In the genomic region with DNA sequence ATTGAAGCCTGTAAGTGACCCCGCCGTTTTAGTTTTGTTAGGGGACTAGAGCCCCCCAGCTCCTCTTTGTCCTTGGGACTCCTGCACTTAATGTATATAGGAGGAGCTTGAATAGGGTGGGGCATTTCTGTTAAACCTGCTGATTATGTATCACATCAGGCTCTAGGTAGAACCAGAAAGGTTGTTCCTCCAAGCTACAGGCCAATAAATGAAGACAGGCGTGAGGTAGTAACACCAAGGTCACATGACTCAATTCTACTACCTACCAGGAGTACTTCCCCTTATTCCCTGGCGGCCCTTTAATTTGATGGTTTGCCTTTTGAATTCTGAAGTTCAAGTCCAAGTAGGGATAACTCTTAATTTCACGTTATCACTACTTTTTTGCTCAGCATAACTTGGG, we compare ENCODE assay signal across 8 mouse cellular contexts. TPM values are rescaled to one million over a fixed set of nuclear protein-coding genes. Genes with fewer than 3 reads are reported as not detected.
DNase-seq lines count a peak whose midpoint lies in the region; ATAC-seq and TF ChIP-seq lines count a peak whose summit lies in the region.

No protein-coding gene starts in this region.

- H3K4me2 ChIP-seq in heart, embryonic 11.5 days: peak overlapping the region; percentile 75
- H3K4me2 ChIP-seq in forebrain, embryonic 13.5 days: peak overlapping the region; percentile 95
- peak overlapping the region; percentile 79 for H3K4me2 ChIP-seq in liver, embryonic 16.5 days (ENCODE audit: low read depth, low read length)

- H3K27me3 ChIP-seq in heart, embryonic 11.5 days (ENCODE audit: control insufficient read depth, insufficient read depth, low read length): no peaks in the 10 kb centered on the region
- no peaks in the 10 kb centered on the region for H3K27me3 ChIP-seq in E14TG2a.4 (ENCODE audit: insufficient read depth, low read length)
- no peaks in the 10 kb centered on the region for H3K27me3 ChIP-seq in forebrain, embryonic 13.5 days
- no peaks in the 10 kb centered on the region for H3K27me3 ChIP-seq in liver, embryonic 16.5 days (ENCODE audit: control insufficient read depth, insufficient read depth, low read depth, low read length)

- H3K36me3 ChIP-seq in heart, embryonic 11.5 days (ENCODE audit: control insufficient read depth, insufficient read depth, low read length): no peaks in the 10 kb centered on the region
- H3K36me3 ChIP-seq in E14TG2a.4 (ENCODE audit: insufficient read depth, low read length): peaks cover 46% of the 10 kb centered on the region
- H3K36me3 ChIP-seq in forebrain, embryonic 13.5 days (ENCODE audit: poor library complexity, severe bottlenecking): no peaks in the 10 kb centered on the region
- H3K36me3 ChIP-seq in liver, embryonic 16.5 days (ENCODE audit: control insufficient read depth, insufficient read depth): no peaks in the 10 kb centered on the region

- no peak for TF ChIP-seq CTCF in E14TG2a.4 (conservative IDR thresholded peaks at IDR 0.05; ENCODE audit: low read length)

- H3K4me1 ChIP-seq in heart, embryonic 11.5 days (ENCODE audit: control insufficient read depth, insufficient read depth, low read length): peaks cover 38% of the 10 kb centered on the region
- H3K4me1 ChIP-seq in E14TG2a.4 (replicated peaks; ENCODE audit: low read depth, low read length): peaks cover 59% of the 10 kb centered on the region
- H3K4me1 ChIP-seq in forebrain, embryonic 13.5 days: peaks cover 25% of the 10 kb centered on the region
- peaks cover 62% of the 10 kb centered on the region for H3K4me1 ChIP-seq in liver, embryonic 16.5 days (ENCODE audit: control insufficient read depth, low read depth, low read length)

- peak overlapping the region; percentile 96 for H3K27ac ChIP-seq in heart, embryonic 11.5 days (ENCODE audit: low read depth, low read length)
- H3K27ac ChIP-seq in forebrain, embryonic 13.5 days: peak overlapping the region; percentile 92
- peak overlapping the region; percentile 98 for H3K27ac ChIP-seq in liver, embryonic 16.5 days (ENCODE audit: low read length)

- peak overlapping the region; percentile 87 for H3K9ac ChIP-seq in heart, embryonic 11.5 days (ENCODE audit: low read depth, low read length)
- peak overlapping the region; percentile 97 for H3K9ac ChIP-seq in forebrain, embryonic 13.5 days
- H3K9ac ChIP-seq in liver, embryonic 16.5 days (ENCODE audit: low read depth, low read length): peak overlapping the region; percentile 93

- no peak for ATAC-seq in heart, embryonic 11.5 days (replicated peaks; ENCODE audit: insufficient number of reproducible peaks, low FRiP score, low TSS enrichment)
- no peak for ATAC-seq in forebrain, embryonic 13.5 days
- ATAC-seq in liver, embryonic 16.5 days (ENCODE audit: low read depth): peak; percentile 1; the same call in 1 of the 2 replicates

- no peaks in the 10 kb centered on the region for H3K9me3 ChIP-seq in heart, embryonic 11.5 days (replicated peaks; ENCODE audit: control insufficient read depth, low read length)
- H3K9me3 ChIP-seq in E14TG2a.4 (ENCODE audit: low read length): no peaks in the 10 kb centered on the region
- H3K9me3 ChIP-seq in forebrain, embryonic 13.5 days (replicated peaks): no peaks in the 10 kb centered on the region
- no peaks in the 10 kb centered on the region for H3K9me3 ChIP-seq in liver, embryonic 16.5 days (replicated peaks; ENCODE audit: control insufficient read depth, low read length)

- 15% methylated on average over 5 of the region's 5 CpGs for WGBS in heart, embryonic 11.5 days (ENCODE audit: insufficient replicate concordance)
- 17% methylated on average over 5 of the region's 5 CpGs for WGBS in forebrain, embryonic 13.5 days
- WGBS in liver, embryonic 16.5 days (ENCODE audit: insufficient replicate concordance): 8% methylated on average over 5 of the region's 5 CpGs

- DNase-seq in heart, adult 8-10 months (ENCODE audit: low spot score): no peak
- no peak for DNase-seq in cerebellum, adult 11 months
- DNase-seq in urinary bladder, postnatal 36 days (ENCODE audit: low spot score in 2 of 2): no peak
- no peak for DNase-seq in embryo, embryonic 11 days

- peak overlapping the region; percentile 75 for H3K4me3 ChIP-seq in heart, embryonic 11.5 days (ENCODE audit: low read depth, low read length)
- H3K4me3 ChIP-seq in E14TG2a.4 (replicated peaks; ENCODE audit: low read length): peak overlapping the region; percentile 100
- peak overlapping the region; percentile 96 for H3K4me3 ChIP-seq in forebrain, embryonic 13.5 days
- peak overlapping the region; percentile 95 for H3K4me3 ChIP-seq in liver, embryonic 16.5 days (ENCODE audit: low read depth, low read length)

RNA-seq across cellular contexts. Expression of a gene that starts 0.9 kb away (rescaled TPM):
- polyA plus RNA-seq in heart, embryonic 11.5 days (2014; fragmentation: Nextera tagmentation; extraction: Ambion mirVana): 424 and 466 TPM in 2 replicates
- 1,000 to 10,000 TPM in 3 of 4 experiments, 100 to 1,000 TPM in 1; 991 to 1,066 (median 1,045) TPM for total RNA-seq in heart, adult 8-10 months (2022)
- polyA plus RNA-seq in forebrain, embryonic 13.5 days (2015; fragmentation: Nextera tagmentation; extraction: Ambion mirVana): 212 and 236 TPM in 2 replicates
- 102 and 107 TPM in 2 replicates for polyA plus RNA-seq in liver, embryonic 16.5 days (2015; fragmentation: Nextera tagmentation; extraction: Ambion mirVana)

RNA-seq across cellular contexts. Expression of a gene that starts 16.2 kb away (rescaled TPM):
- 206 and 224 TPM in 2 replicates for polyA plus RNA-seq in heart, embryonic 11.5 days (2014; fragmentation: Nextera tagmentation; extraction: Ambion mirVana)
- 10 to 100 TPM; 54.6 to 73.4 (median 61.2) TPM for total RNA-seq in heart, adult 8-10 months (2022)
- polyA plus RNA-seq in forebrain, embryonic 13.5 days (2015; fragmentation: Nextera tagmentation; extraction: Ambion mirVana): 230 and 237 TPM in 2 replicates
- 86.6 and 92.8 TPM in 2 replicates for polyA plus RNA-seq in liver, embryonic 16.5 days (2015; fragmentation: Nextera tagmentation; extraction: Ambion mirVana)

RNA-seq across cellular contexts. Expression of a gene that starts 30.4 kb away (rescaled TPM):
- 12.6 and 14.0 TPM in 2 replicates for polyA plus RNA-seq in heart, embryonic 11.5 days (2014; fragmentation: Nextera tagmentation; extraction: Ambion mirVana)
- 100 to 1,000 TPM; 365 to 443 (median 423) TPM for total RNA-seq in heart, adult 8-10 months (2022)
- 16.4 and 22.8 TPM in 2 replicates for polyA plus RNA-seq in forebrain, embryonic 13.5 days (2015; fragmentation: Nextera tagmentation; extraction: Ambion mirVana)
- polyA plus RNA-seq in liver, embryonic 16.5 days (2015; fragmentation: Nextera tagmentation; extraction: Ambion mirVana): 0.65 and 0.96 TPM in 2 replicates

RNA-seq across cellular contexts. Expression of a gene that starts 35.3 kb away (rescaled TPM):
- 25.9 and 27.7 TPM in 2 replicates for polyA plus RNA-seq in heart, embryonic 11.5 days (2014; fragmentation: Nextera tagmentation; extraction: Ambion mirVana)
- total RNA-seq in heart, adult 8-10 months (2022): 1 to 10 TPM; 6.1 to 7.1 (median 6.5) TPM
- 32.0 and 35.0 TPM in 2 replicates for polyA plus RNA-seq in forebrain, embryonic 13.5 days (2015; fragmentation: Nextera tagmentation; extraction: Ambion mirVana)
- 13.2 and 14.8 TPM in 2 replicates for polyA plus RNA-seq in liver, embryonic 16.5 days (2015; fragmentation: Nextera tagmentation; extraction: Ambion mirVana)

RNA-seq across cellular contexts. Expression of a gene that starts 38.5 kb away (rescaled TPM):
- 9.3 and 11.7 TPM in 2 replicates for polyA plus RNA-seq in heart, embryonic 11.5 days (2014; fragmentation: Nextera tagmentation; extraction: Ambion mirVana)
- total RNA-seq in heart, adult 8-10 months (2022): 10 to 100 TPM; 39.8 to 45.9 (median 44.0) TPM
- polyA plus RNA-seq in forebrain, embryonic 13.5 days (2015; fragmentation: Nextera tagmentation; extraction: Ambion mirVana): 12.0 and 14.6 TPM in 2 replicates
- 4.0 and 4.3 TPM in 2 replicates for polyA plus RNA-seq in liver, embryonic 16.5 days (2015; fragmentation: Nextera tagmentation; extraction: Ambion mirVana)
